Mouse (Mus musculus): ENCODE results near the gene Gm20835. TPM values are rescaled to one million over a fixed set of nuclear protein-coding genes. Genes with fewer than 3 reads are reported as not detected.
"Not testable (repeated sequence)": the region's sequence is repeated elsewhere in the genome, so short reads cannot be mapped to it uniquely, and the experiment has no call there.

Gene Gm20835
- polyA plus RNA-seq (2014; fragmentation: Nextera tagmentation; extraction: Ambion mirVana): not detected in 2 replicates

- H3K4me2 ChIP-seq (ENCODE audit: low read depth, low read length); H3K9ac ChIP-seq (ENCODE audit: low read depth, low read length); H3K4me3 ChIP-seq (ENCODE audit: low read depth, low read length); H3K9me3 ChIP-seq (ENCODE audit: control insufficient read depth, low read length); DNase-seq (ENCODE audit: low spot score); H3K36me3 ChIP-seq (ENCODE audit: control insufficient read depth, insufficient read depth, low read length); ATAC-seq (ENCODE audit: low read depth); H3K27ac ChIP-seq (replicated peaks; ENCODE audit: low read depth, low read length); H3K27me3 ChIP-seq (replicated peaks; ENCODE audit: control insufficient read depth, insufficient read depth, low read length); H3K4me1 ChIP-seq (ENCODE audit: control insufficient read depth, insufficient read depth, low read length): not testable (repeated sequence)
- no CpG with 5 or more reads among the region's 6 CpGs for WGBS
These were observed at the start of gene Gm20835 for GRCm38 (mm10) chrY:36735190-36735589. TSS of gene Gm20835 (minus strand) at chrY:36735290.
